Mouse (Mus musculus): ENCODE measurements around the gene AU022252. TPM values are rescaled to one million over a fixed set of nuclear protein-coding genes. Genes with fewer than 3 reads are reported as not detected.

Gene AU022252
- polyA plus RNA-seq, 1 experiment from 2014 or later: 31.5 TPM

Other genes starting within 250 kb of the AU022252 start
- 89.5 and 89.7 TPM in 2 replicates for gene Slc2a1, start 124.0 kb downstream of the AU022252 start, polyA plus RNA-seq (2015; fragmentation: Nextera tagmentation; extraction: Ambion mirVana)
- gene Zfp691, start 58.5 kb downstream of the AU022252 start, polyA plus RNA-seq (2015; fragmentation: Nextera tagmentation; extraction: Ambion mirVana): 5.0 and 5.4 TPM in 2 replicates
- gene Ermap, start 42.7 kb downstream of the AU022252 start, polyA plus RNA-seq (2015; fragmentation: Nextera tagmentation; extraction: Ambion mirVana): 0.27 and 0.61 TPM in 2 replicates
- 256 and 267 TPM in 2 replicates for gene Svbp, start 37.4 kb downstream of the AU022252 start, polyA plus RNA-seq (2015; fragmentation: Nextera tagmentation; extraction: Ambion mirVana)
- 0.17 and 0.78 TPM in 2 replicates for gene Tmem269, start 14.5 kb downstream of the AU022252 start, polyA plus RNA-seq (2015; fragmentation: Nextera tagmentation; extraction: Ambion mirVana)
- 8.3 and 9.2 TPM in 2 replicates for gene P3h1, start 203 bp upstream of the AU022252 start, polyA plus RNA-seq (2015; fragmentation: Nextera tagmentation; extraction: Ambion mirVana)
- gene Cldn19, start 22.7 kb upstream of the AU022252 start, polyA plus RNA-seq (2015; fragmentation: Nextera tagmentation; extraction: Ambion mirVana): 0.70 and 1.0 TPM in 2 replicates
- gene Ybx1, start 61.9 kb upstream of the AU022252 start, polyA plus RNA-seq (2015; fragmentation: Nextera tagmentation; extraction: Ambion mirVana): 950 and 958 TPM in 2 replicates
- 65.3 and 76.6 TPM in 2 replicates for gene Ppih, start 87.8 kb upstream of the AU022252 start, polyA plus RNA-seq (2015; fragmentation: Nextera tagmentation; extraction: Ambion mirVana)
- 10.6 and 13.0 TPM in 2 replicates for gene Ccdc30, start 182.8 kb upstream of the AU022252 start, polyA plus RNA-seq (2015; fragmentation: Nextera tagmentation; extraction: Ambion mirVana)
- 16.7 and 17.7 TPM in 2 replicates for gene Ppcs, start 189.7 kb upstream of the AU022252 start, polyA plus RNA-seq (2015; fragmentation: Nextera tagmentation; extraction: Ambion mirVana)
- gene Zmynd12, start 190.1 kb upstream of the AU022252 start, polyA plus RNA-seq (2015; fragmentation: Nextera tagmentation; extraction: Ambion mirVana): 0.27 and 0.57 TPM in 2 replicates

Data from forebrain, embryonic 15.5 days (tissue).